Mouse (Mus musculus): Measurements from ENCODE around the gene Leap2.

DNA sequence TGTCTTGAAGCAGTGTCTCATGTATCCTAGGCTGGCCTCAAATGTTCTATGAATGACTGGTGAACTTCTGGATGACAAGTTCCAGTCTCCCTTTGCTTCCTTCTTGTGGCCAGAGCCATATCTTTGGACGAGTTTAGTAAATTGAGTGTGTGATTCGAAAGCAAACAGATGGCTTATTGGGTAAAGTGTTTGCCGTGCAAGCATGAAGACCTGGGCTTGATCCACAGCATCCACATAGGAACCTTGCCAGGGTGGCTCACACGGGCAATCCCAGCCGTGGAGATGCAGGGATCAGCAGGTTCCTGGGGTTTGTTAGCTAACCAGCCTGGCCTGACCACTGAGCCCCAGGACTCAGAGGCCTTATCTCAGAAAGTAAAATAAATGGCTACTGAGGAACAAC, 30.1 kb upstream of the Leap2 start:
- TF ChIP-seq CTCF (IDR thresholded peaks at IDR 0.05; ENCODE audit: control insufficient read depth, insufficient read depth, insufficient replicate concordance, low read depth, low read length) (no peak), POLR2A (IDR thresholded peaks at IDR 0.05; ENCODE audit: control insufficient read depth, low read depth, low read length) (no peak)

Measured in testis, adult 2 months (tissue).